Mouse (Mus musculus) gastrocnemius, postnatal 25 days (tissue): Measurements from ENCODE around the gene Nemp1. TPM values are rescaled to one million over a fixed set of nuclear protein-coding genes. Genes with fewer than 3 reads are reported as not detected.

Experiments
- DNase-seq: peaks from one replicate; pipeline ENCODE4 v3.0.0; 2022
- total RNA-seq, 2 experiments: library from RNA; stranded (reverse); gene quantifications; 1 replicate in 1 of 2; 2 replicates in 1 of 2; pipeline ENCODE4 v1.2.3; 2021

The Nemp1 gene
- total RNA-seq, 2 experiments from 2014 or later, result 1.7 to 2.5 TPM

GRCm38 (mm10) chr10:127674046-127674655, 7.5 kb downstream of the Nemp1 start:
- no peak for DNase-seq

GRCm38 (mm10) chr10:127674794-127675522, 8.3 kb downstream of the Nemp1 start:
- peak; percentile 84 for DNase-seq

- no peak for DNase-seq
Observed at GRCm38 (mm10) chr10:127675859-127676398, 9.2 kb downstream of the Nemp1 start.

- peak; percentile 97 for DNase-seq
Observed at GRCm38 (mm10) chr10:127676691-127677548, 10.2 kb downstream of the Nemp1 start.

GRCm38 (mm10) chr10:127677591-127678336, 11.1 kb downstream of the Nemp1 start:
- peak; percentile 45 for DNase-seq

- DNase-seq, result no peak
Observed at GRCm38 (mm10) chr10:127679208-127679607, 12.5 kb downstream of the Nemp1 start.

GRCm38 (mm10) chr10:127679881-127680280, 13.2 kb downstream of the Nemp1 start:
- no peak for DNase-seq

- DNase-seq, result no peak
Observed at GRCm38 (mm10) chr10:127682886-127683285, 16.2 kb downstream of the Nemp1 start.

GRCm38 (mm10) chr10:127691053-127691452, 24.4 kb downstream of the Nemp1 start:
- DNase-seq, result no peak

- DNase-seq, result no peak
Observed at GRCm38 (mm10) chr10:127694636-127695035, 27.9 kb downstream of the Nemp1 start.

GRCm38 (mm10) chr10:127695775-127696174, 29.1 kb downstream of the Nemp1 start:
- DNase-seq, result no peak

- DNase-seq, result no peak
Observed at GRCm38 (mm10) chr10:127698966-127699365, 32.3 kb downstream of the Nemp1 start.

- no peak for DNase-seq
Observed at GRCm38 (mm10) chr10:127703299-127703698, 36.6 kb downstream of the Nemp1 start.

- no peak for DNase-seq
Observed at GRCm38 (mm10) chr10:127704293-127704692, 37.6 kb downstream of the Nemp1 start.

- no peak for DNase-seq
Observed at GRCm38 (mm10) chr10:127704766-127705220, 38.1 kb downstream of the Nemp1 start, which contains the start of gene Myo1a. Gene Myo1a, plus strand, starts transcription at chr10:127705170.

- DNase-seq, result no peak
Observed at GRCm38 (mm10) chr10:127705783-127706182, 39.1 kb downstream of the Nemp1 start.

GRCm38 (mm10) chr10:127707721-127708120, 41.0 kb downstream of the Nemp1 start:
- DNase-seq, result no peak

- no peak for DNase-seq
Observed at GRCm38 (mm10) chr10:127708850-127709370, 42.2 kb downstream of the Nemp1 start.

- no peak for DNase-seq
Observed at GRCm38 (mm10) chr10:127710331-127710730, 43.6 kb downstream of the Nemp1 start.

- DNase-seq, result no peak
Observed at GRCm38 (mm10) chr10:127712736-127713135, 46.0 kb downstream of the Nemp1 start.

GRCm38 (mm10) chr10:127721671-127722418, 55.1 kb downstream of the Nemp1 start:
- no peak for DNase-seq
